Mouse (Mus musculus): ENCODE data around the gene Pdxk. TPM values are rescaled to one million over a fixed set of nuclear protein-coding genes. Genes with fewer than 3 reads are reported as not detected.

Pdxk gene
- polyA plus RNA-seq (2021; fragmentation: Nextera tagmentation) = 40.1 and 44.0 TPM in 2 replicates
- long read RNA-seq, experiment 1, full-length matches to known transcripts = 201 of 271 reads
- long read RNA-seq, experiment 1, partial matches to known transcripts = 6 of 271 reads
- long read RNA-seq, experiment 1, other reads (novel, unspliced or antisense) = 64 of 271 reads
- long read RNA-seq, experiment 2, full-length matches to known transcripts = 34 of 87 reads
- long read RNA-seq, experiment 2, partial matches to known transcripts = 0 of 87 reads
- long read RNA-seq, experiment 2, other reads (novel, unspliced or antisense) = 53 of 87 reads

GRCm38 (mm10) chr10:78464792-78465207 is at the start of gene Pdxk:
Gene Pdxk, minus strand, starts transcription at chr10:78464975.

GRCm38 (mm10) chr10:78425181-78426041 is 39.4 kb downstream of the Pdxk start, which contains the start of gene Cstb:
Gene Cstb, plus strand, starts transcription at chr10:78425669.

GRCm38 (mm10) chr10:78412319-78413151 is 52.2 kb downstream of the Pdxk start, which contains the start of gene Rrp1:
Gene Rrp1, minus strand, starts transcription at chr10:78413043.

Other genes starting within 250 kb of the Pdxk start
- 5.2 and 8.0 TPM in 2 replicates for gene Trappc10, start 220.3 kb downstream of the Pdxk start, polyA plus RNA-seq (2021; fragmentation: Nextera tagmentation)
- 26.7 and 68.7 TPM in 2 replicates for gene Agpat3, start 112.5 kb downstream of the Pdxk start, polyA plus RNA-seq (2021; fragmentation: Nextera tagmentation)
- gene Rrp1, start 51.9 kb downstream of the Pdxk start, polyA plus RNA-seq (2021; fragmentation: Nextera tagmentation) = 300 and 334 TPM in 2 replicates
- 131 and 134 TPM in 2 replicates for gene Cstb, start 39.3 kb downstream of the Pdxk start, polyA plus RNA-seq (2021; fragmentation: Nextera tagmentation)
- not detected in 2 replicates for gene Olfr1358, start 52.5 kb upstream of the Pdxk start, polyA plus RNA-seq (2021; fragmentation: Nextera tagmentation)
- gene Ilvbl, start 109.4 kb upstream of the Pdxk start, polyA plus RNA-seq (2021; fragmentation: Nextera tagmentation) = 27.2 and 37.1 TPM in 2 replicates
- gene Syde1, start 127.0 kb upstream of the Pdxk start, polyA plus RNA-seq (2021; fragmentation: Nextera tagmentation) = 1.9 and 3.3 TPM in 2 replicates
- not detected in 2 replicates for gene Olfr1357, start 153.1 kb upstream of the Pdxk start, polyA plus RNA-seq (2021; fragmentation: Nextera tagmentation)

All from left cerebral cortex, adult 6 months (tissue).